Mouse (Mus musculus) small intestine, adult 2 months (tissue): ENCODE measurements around the gene Ctcfl. TPM values are rescaled to one million over a fixed set of nuclear protein-coding genes. Genes with fewer than 3 reads are reported as not detected.
"Not testable (repeated sequence)": the region's sequence is repeated elsewhere in the genome, so short reads cannot be mapped to it uniquely, and the experiment has no call there.

Experiments used
- H3K27ac ChIP-seq: fragments of 200-500 bp; 2 replicates; pipeline ENCODE4 v1.5.1; 2012; ENCODE audit warnings: low read depth, low read length, control low read depth, inconsistent platforms; ENCODE audit not compliant: insufficient read depth
- H3K27me3 ChIP-seq: fragments of 200-500 bp; 2 replicates; pipeline ENCODE4 v1.6.1; 2012; ENCODE audit warnings: mild to moderate bottlenecking, moderate library complexity, low read length, inconsistent platforms; ENCODE audit not compliant: control insufficient read depth, insufficient read depth
- H3K36me3 ChIP-seq: fragments of 200-500 bp; 2 replicates; pipeline ENCODE4 v1.6.1; 2012; ENCODE audit warnings: mild to moderate bottlenecking, low read length, control low read depth, inconsistent platforms; ENCODE audit not compliant: control insufficient read depth, insufficient read depth
- H3K4me1 ChIP-seq: fragments of 200-500 bp; 2 replicates; pipeline ENCODE4 v1.6.1; 2012; ENCODE audit warnings: low read length, inconsistent platforms, mixed read lengths; ENCODE audit not compliant: control insufficient read depth, insufficient read depth, insufficient read length
- H3K4me3 ChIP-seq: fragments of 200-500 bp; 2 replicates; pipeline ENCODE4 v1.5.1; 2012; ENCODE audit warnings: low read depth, mild to moderate bottlenecking, control low read depth, inconsistent platforms, low read length, moderate library complexity
- CTCF ChIP-seq: fragments of 200-500 bp; IDR thresholded peaks from 2 replicates; pipeline ENCODE4 v1.5.1; 2012; ENCODE audit warnings: low read depth, mild to moderate bottlenecking, control low read depth, inconsistent platforms, low read length, moderate library complexity, mixed read lengths; ENCODE audit not compliant: insufficient replicate concordance, insufficient read length; ENCODE audit errors: extremely low read depth
- POLR2A ChIP-seq: fragments of 200-500 bp; IDR thresholded peaks from 2 replicates; pipeline ENCODE4 v1.6.1; 2012; ENCODE audit warnings: low read depth, mild to moderate bottlenecking, control low read depth, inconsistent platforms, low read length, moderate library complexity
- WGBS: fragments of 180-500 bp; shearing (Covaris S2); methylation state at CpG from one replicate; pipeline ENCODE4 v1.1.7; 2018; 5-methylcytosine and 5-hydroxymethylcytosine counted together
- polyA plus RNA-seq: library from polyadenylated mRNA; depleted of rRNA; stranded (reverse); fragments of >200 nt; gene quantifications from 2 replicates; pipeline ENCODE4 v1.2.3, GENCODE M21; 2012

The Ctcfl gene
- polyA plus RNA-seq, 1 experiment = 0.05 TPM

DNA sequence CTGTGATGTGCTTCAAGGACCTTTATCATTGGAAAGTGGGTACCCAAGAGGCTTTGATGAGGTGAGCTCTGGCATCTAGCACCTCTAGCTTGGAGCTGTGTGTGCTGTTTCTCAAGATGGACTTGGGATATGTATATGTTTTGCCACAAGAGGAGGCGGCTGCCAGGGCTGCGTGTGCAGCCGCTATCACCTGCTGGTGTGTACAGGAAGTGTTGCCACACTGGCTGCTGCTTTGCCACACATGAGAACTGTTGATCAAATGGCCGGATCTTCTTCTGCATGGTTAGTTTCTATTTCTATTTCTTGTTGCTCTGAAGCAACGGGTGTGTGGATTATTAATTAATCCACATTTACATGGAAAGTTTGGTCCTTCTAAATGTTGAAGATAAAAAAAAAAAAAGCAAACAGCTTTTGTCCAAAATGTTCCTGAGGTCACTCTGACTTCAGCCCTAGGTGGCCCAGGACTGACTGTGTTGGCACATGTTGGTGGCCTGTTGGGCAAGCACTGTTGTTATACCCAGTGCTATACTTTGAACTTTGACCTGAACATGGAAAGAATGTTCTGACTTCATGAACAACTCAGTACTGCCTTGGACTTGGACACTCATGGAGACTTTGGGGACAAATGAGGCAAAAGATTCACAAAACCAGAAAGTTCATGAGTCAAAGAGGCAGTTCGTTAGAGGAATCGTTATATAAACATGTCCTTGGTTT, 4.9 kb upstream of the Ctcfl start:
- TF ChIP-seq CTCF (no peak), POLR2A (no peak)
- peak overlapping the region; percentile 46 for H3K27ac ChIP-seq
- no peak overlapping the region for H3K4me3 ChIP-seq
- 60% methylated on average over 7 of the region's 7 CpGs for WGBS
- H3K36me3 ChIP-seq = no peaks in the 10 kb centered on the region
- no peaks in the 10 kb centered on the region for H3K27me3 ChIP-seq
- H3K4me1 ChIP-seq = peaks cover 14% of the 10 kb centered on the region

DNA sequence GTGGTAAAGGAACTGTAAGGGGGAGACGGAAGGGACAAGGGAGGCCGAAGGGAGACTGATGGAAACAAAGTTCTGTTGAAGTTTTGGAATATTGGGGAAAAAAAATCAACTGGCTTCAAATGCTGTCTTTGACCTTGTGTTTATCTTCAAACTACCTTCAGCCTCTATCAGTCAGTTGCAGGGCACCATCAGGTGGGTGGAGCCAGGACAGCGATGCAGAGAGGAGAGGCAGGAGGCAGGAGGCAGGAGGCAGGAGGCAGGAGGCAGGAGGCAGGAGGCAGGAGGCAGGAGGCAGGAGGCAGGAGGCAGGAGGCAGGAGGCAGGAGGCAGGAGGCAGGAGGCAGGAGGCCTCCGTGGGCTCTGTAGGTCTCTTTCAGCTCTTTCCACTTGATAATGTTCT, 792 bp upstream of the Ctcfl start:
- not testable (repeated sequence) for H3K27ac ChIP-seq, H3K36me3 ChIP-seq, H3K27me3 ChIP-seq, H3K4me1 ChIP-seq, H3K4me3 ChIP-seq
- WGBS = 52% methylated on average over 4 of the region's 4 CpGs

DNA sequence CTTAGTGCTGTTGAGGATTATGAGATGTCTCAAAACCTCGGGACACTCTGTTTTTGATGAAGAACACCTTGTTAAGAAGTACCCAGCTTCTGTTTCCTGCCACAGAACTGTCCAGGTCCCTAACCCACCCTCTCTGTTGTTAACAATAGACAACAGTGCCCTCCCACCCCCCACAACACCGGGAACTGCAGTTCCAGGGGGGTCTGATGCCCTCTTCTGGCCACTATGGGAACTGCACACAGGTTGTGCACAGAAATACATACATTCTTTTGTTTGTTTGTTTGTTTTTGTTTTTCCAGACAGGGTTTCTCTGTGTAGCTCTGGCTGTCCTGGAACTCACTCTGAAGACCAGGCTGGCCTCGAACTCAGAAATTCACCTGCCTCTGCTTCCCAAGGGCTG, 5.5 kb downstream of the Ctcfl start:
- H3K4me1 ChIP-seq, H3K27me3 ChIP-seq, H3K36me3 ChIP-seq, H3K27ac ChIP-seq, H3K4me3 ChIP-seq: not testable (repeated sequence)
- 59% methylated on average over 3 of the region's 3 CpGs for WGBS
- peak; percentile 21; the same call in 1 of the 2 replicates for TF ChIP-seq CTCF

DNA sequence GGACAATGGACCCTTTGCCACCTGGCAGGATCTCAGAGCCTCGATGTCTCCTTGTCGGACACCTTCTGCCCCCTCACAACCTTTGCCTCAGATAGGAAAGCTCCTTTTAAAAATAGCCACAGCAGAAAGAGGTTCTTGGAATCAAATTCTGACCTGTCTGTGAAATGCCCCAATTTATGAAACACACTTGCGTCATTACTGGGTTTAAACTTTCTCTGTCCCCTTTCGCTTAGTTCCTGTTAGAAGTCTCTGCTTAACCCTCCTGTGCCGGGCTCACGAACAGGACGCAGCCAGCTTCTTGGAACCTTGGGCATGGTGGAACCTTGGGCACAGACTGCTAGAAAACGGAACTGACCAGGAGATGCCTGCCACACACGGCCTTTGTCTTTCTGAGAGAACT, 8.8 kb downstream of the Ctcfl start:
- H3K36me3 ChIP-seq = no peaks in the 10 kb centered on the region
- no peaks in the 10 kb centered on the region for H3K27me3 ChIP-seq
- H3K27ac ChIP-seq = no peak overlapping the region
- 93% methylated on average over 9 of the region's 9 CpGs for WGBS
- TF ChIP-seq CTCF = no peak
- no peak for TF ChIP-seq POLR2A
- no peak overlapping the region for H3K4me3 ChIP-seq
- H3K4me1 ChIP-seq = peaks cover 7% of the 10 kb centered on the region

DNA sequence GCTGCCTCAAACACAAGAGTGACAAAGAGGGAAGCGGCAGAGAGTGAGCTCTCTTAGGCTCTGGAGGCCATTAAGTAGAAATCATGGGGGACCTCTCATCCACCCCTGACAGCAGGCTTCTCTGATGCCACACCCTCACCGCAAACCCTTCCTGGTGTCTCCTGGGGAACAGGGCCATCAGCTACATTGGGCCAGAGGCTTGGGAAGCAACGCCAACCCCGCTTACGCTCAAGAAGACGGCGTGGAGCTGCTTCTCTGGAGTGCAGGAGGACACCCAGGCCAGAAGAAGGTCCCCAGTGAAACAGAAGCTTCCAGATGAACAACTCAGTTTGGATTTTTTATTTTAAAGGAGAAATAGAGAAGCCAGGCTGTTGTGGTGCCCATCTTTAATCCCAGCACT, 9.8 kb downstream of the Ctcfl start:
- H3K27ac ChIP-seq = no peak overlapping the region; the same call in 1 of the 2 replicates
- H3K4me3 ChIP-seq = no peak overlapping the region
- H3K4me1 ChIP-seq = peaks cover 7% of the 10 kb centered on the region
- no peaks in the 10 kb centered on the region for H3K27me3 ChIP-seq
- H3K36me3 ChIP-seq = no peaks in the 10 kb centered on the region
- WGBS = 95% methylated on average over 7 of the region's 7 CpGs
- TF ChIP-seq POLR2A = no peak
- no peak for TF ChIP-seq CTCF

DNA sequence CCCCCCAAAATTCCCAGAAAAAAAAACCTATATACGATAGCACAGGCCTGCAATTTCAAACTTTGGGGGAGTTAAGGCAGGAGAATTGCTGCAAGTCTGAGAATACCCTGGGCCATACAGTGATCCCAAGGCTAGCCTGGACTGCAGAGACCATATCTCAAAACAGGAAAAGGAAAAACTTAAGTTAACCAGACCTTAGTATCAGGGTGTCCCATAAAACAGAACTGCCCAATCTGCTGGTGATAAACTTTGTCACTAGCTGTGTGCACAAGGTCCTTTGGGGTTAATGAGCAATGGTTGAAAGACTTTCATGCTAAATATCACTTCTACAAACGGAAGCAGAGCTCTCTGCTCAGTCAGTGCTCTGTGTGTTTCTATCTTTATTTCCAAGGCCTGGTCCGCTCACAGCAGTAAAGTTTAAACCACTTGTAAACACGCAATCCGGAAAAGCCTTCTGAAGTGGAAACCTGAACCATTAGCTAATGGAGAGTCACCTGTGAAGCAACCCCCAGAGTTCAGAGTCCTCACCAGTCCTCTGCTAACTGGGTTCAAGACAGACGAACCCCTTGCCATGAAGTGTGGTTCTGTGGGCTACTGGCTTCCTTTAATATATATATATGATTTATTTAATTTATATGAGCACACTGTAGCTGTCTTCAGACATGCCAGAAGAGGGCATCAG, 10.7 kb downstream of the Ctcfl start:
- no peaks in the 10 kb centered on the region for H3K36me3 ChIP-seq
- H3K27me3 ChIP-seq = no peaks in the 10 kb centered on the region
- WGBS = 37% methylated on average over 6 of the region's 6 CpGs
- H3K4me1 ChIP-seq = peaks cover 7% of the 10 kb centered on the region
- no peak for TF ChIP-seq CTCF
- no peak for TF ChIP-seq POLR2A
- no peak overlapping the region; the same call in 1 of the 2 replicates for H3K27ac ChIP-seq
- no peak overlapping the region for H3K4me3 ChIP-seq

DNA sequence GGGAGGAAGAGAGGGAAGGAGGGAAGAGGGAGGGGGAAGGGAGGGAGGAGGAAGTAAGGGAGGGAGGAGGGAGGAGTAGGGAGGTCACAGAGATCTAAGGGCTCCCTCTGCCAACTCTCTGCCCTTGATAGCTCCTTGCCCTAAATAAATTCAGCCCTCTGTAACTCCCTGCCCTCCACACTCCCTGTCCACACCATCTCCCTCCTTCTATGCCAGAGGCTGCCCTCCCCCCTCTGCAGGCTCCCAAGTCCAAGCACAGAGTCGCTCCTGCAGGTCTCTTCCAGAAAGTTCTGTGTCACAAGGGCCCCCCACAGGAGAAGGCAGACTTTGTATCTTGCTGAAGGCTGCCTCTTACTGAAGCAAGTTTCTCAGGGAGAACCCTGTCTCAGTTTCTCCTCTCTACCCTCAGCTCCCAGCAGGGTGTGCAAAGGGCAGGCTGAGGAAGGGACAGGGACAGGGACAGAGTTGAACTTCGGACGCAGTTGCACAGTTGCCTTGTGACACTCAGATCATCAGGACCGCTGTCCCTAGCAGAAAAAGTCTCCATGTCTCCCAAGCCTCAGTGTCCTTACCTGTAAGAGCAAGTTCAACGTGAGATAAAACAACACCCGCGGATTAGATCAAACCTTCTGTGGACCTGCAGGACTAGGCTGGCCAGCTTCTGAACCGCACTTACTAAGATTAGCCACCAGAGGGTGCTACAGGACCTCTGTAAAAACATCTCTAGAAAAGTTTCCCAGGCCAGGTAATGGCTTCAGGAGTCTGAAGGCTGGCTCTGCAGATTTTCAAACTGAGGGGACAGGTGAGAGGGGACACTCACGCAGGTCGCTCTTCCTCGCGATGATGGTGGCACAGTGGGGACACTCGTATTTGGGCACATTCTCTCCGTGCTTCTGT, 12.2 kb downstream of the Ctcfl start:
- no peak overlapping the region for H3K27ac ChIP-seq
- peaks cover 7% of the 10 kb centered on the region for H3K4me1 ChIP-seq
- WGBS = 14% methylated on average over 14 of the region's 14 CpGs
- no peaks in the 10 kb centered on the region for H3K27me3 ChIP-seq
- TF ChIP-seq CTCF (peak; percentile 85; the same call in 1 of the 2 replicates), POLR2A (no peak)
- H3K36me3 ChIP-seq = no peaks in the 10 kb centered on the region
- H3K4me3 ChIP-seq = no peak overlapping the region
